Mouse (Mus musculus) layer of hippocampus, adult 2 months (tissue): Measurements from ENCODE around the gene Haus4. TPM values are rescaled to one million over a fixed set of nuclear protein-coding genes. Genes with fewer than 3 reads are reported as not detected.

Source experiments
- DNase-seq, 2 experiments: peaks; one replicate each; pipeline ENCODE4 v3.0.0; 2022; ENCODE audit warnings: low spot score in 2 of 2
- H3K27ac ChIP-seq: fragments of 200-600 bp; 2 replicates; pipeline ENCODE4 v1.8.1; 2022
- H3K4me3 ChIP-seq: fragments of 200-600 bp; 2 replicates; pipeline ENCODE4 v1.8.1; 2022; ENCODE audit warnings: mild to moderate bottlenecking
- CTCF ChIP-seq: fragments of 200-600 bp; conservative IDR thresholded peaks from 2 replicates; pipeline ENCODE4 v1.8.1; 2022; ENCODE audit warnings: antibody characterized with exemption, mild to moderate bottlenecking, moderate library complexity
- total RNA-seq, 2 experiments: library from RNA; stranded (reverse); gene quantifications; 2 replicates each; pipeline ENCODE4 v1.2.3; 2021

Gene Haus4
- total RNA-seq, 2 experiments from 2014 or later: 4.4 to 4.8 TPM

- Histone ChIP-seq H3K4me3 (no peak overlapping the region), H3K27ac (no peak overlapping the region)
- DNase-seq: no peak
- TF ChIP-seq CTCF: no peak
These were observed 6.3 kb upstream of the Haus4 start for GRCm38 (mm10) chr14:54560527-54561242.

GRCm38 (mm10) chr14:54557330-54557729 lies 2.9 kb upstream of the Haus4 start:
- Histone ChIP-seq H3K4me3 (no peak overlapping the region), H3K27ac (no peak overlapping the region)
- no peak for TF ChIP-seq CTCF
- DNase-seq: no peak

- no peak for TF ChIP-seq CTCF
- H3K4me3 ChIP-seq: peak overlapping the region; percentile 78
- H3K27ac ChIP-seq: peak overlapping the region; percentile 68; the same call in 1 of the 2 replicates
- no peak for DNase-seq
These were observed 902 bp downstream of the Haus4 start for GRCm38 (mm10) chr14:54553454-54553974.

GRCm38 (mm10) chr14:54544703-54545102 lies 9.7 kb downstream of the Haus4 start:
- no peak for TF ChIP-seq CTCF
- Histone ChIP-seq H3K4me3 (no peak overlapping the region), H3K27ac (no peak overlapping the region)
- DNase-seq: no peak

- no peak for TF ChIP-seq CTCF
- no peak for DNase-seq
- Histone ChIP-seq H3K4me3 (no peak overlapping the region), H3K27ac (no peak overlapping the region)
These were observed 13.6 kb downstream of the Haus4 start for GRCm38 (mm10) chr14:54540771-54541170.

- H3K27ac ChIP-seq: no peak overlapping the region
- H3K4me3 ChIP-seq: no peak overlapping the region
- peak; percentile 32; the same call in 1 of the 2 replicates for TF ChIP-seq CTCF
- no peak for DNase-seq
These were observed 15.8 kb downstream of the Haus4 start for GRCm38 (mm10) chr14:54538580-54538979.

- Histone ChIP-seq H3K4me3 (no peak overlapping the region), H3K27ac (no peak overlapping the region)
- DNase-seq: peak; percentile 76 to 94
- peak; percentile 93 for TF ChIP-seq CTCF
These were observed 25.8 kb downstream of the Haus4 start for GRCm38 (mm10) chr14:54528446-54529111.

- H3K27ac ChIP-seq: no peak overlapping the region
- DNase-seq: no peak
- TF ChIP-seq CTCF: no peak
- peak overlapping the region; percentile 55; the same call in 1 of the 2 replicates for H3K4me3 ChIP-seq
These were observed 26.4 kb downstream of the Haus4 start for GRCm38 (mm10) chr14:54528007-54528393.

- H3K4me3 ChIP-seq: peak overlapping the region; percentile 55
- TF ChIP-seq CTCF: no peak
- peak overlapping the region; percentile 61; the same call in 1 of the 2 replicates for H3K27ac ChIP-seq
- DNase-seq: no peak
These were observed 27.0 kb downstream of the Haus4 start for GRCm38 (mm10) chr14:54527227-54528006.

- H3K27ac ChIP-seq: no peak overlapping the region
- DNase-seq: no peak
- TF ChIP-seq CTCF: peak; percentile 69
- no peak overlapping the region for H3K4me3 ChIP-seq
These were observed 30.8 kb downstream of the Haus4 start for GRCm38 (mm10) chr14:54523600-54523999.

- DNase-seq: no peak
- peak overlapping the region; percentile 86 for H3K27ac ChIP-seq
- TF ChIP-seq CTCF: no peak; the same call in 1 of the 2 replicates
- peak overlapping the region; percentile 72 for H3K4me3 ChIP-seq
These were observed 37.6 kb downstream of the Haus4 start for GRCm38 (mm10) chr14:54516710-54517310.

- Histone ChIP-seq H3K4me3 (no peak overlapping the region), H3K27ac (no peak overlapping the region)
- DNase-seq: no peak
- no peak for TF ChIP-seq CTCF
These were observed 44.6 kb downstream of the Haus4 start for GRCm38 (mm10) chr14:54509774-54510173.
